Mouse (Mus musculus): Measurements from ENCODE around the gene Pim1.
"Not testable (repeated sequence)": the region's sequence is repeated elsewhere in the genome, so short reads cannot be mapped to it uniquely, and the experiment has no call there.

Pim1 gene

DNA sequence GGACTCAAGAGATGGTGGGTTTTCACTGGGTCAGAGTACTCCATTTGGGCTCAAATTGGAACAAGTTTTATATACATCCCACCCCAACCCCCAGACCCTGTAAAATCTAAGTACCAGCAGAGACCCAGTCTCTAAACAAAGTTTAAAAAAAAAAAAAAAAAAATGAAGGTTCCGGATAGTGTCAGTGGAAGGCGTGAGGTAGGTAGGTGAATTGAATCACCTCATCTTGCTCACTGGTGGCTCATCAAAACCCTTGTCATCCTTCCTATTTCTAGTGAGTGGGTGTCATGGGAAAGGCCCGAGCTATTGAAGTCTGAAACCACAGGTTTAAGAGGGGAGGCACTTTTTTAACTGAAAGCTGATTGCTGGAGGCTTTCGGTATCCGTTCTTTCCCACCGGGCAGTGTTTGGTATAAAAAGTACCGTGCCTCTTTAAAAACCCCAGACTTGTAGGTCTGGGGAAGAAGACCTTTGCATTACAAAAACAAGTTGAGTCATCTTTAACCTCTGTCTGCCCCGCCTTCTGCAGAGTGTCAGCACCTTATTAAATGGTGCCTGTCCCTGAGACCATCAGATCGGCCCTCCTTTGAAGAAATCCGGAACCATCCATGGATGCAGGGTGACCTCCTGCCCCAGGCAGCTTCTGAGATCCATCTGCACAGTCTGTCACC lies 3.6 kb downstream of the Pim1 start:
- no peak for DNase-seq

DNA sequence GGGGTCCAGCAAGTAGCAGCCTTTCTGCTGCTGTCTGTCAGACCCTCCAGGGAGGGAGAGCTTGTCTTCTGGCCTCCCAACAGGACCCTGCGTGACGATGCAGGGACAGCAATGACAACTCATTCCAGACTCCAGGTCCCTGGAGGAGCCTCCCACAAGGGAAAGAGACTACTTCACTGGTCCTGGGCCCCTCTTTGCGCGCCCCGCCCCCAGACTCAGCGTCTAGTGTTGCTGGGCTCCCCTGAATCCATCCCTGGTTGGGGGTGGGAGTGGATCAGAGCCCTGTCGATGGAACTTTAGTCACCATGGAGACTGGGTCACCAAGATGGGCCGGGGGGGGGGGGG lies 4.2 kb downstream of the Pim1 start:
- DNase-seq: no peak

DNA sequence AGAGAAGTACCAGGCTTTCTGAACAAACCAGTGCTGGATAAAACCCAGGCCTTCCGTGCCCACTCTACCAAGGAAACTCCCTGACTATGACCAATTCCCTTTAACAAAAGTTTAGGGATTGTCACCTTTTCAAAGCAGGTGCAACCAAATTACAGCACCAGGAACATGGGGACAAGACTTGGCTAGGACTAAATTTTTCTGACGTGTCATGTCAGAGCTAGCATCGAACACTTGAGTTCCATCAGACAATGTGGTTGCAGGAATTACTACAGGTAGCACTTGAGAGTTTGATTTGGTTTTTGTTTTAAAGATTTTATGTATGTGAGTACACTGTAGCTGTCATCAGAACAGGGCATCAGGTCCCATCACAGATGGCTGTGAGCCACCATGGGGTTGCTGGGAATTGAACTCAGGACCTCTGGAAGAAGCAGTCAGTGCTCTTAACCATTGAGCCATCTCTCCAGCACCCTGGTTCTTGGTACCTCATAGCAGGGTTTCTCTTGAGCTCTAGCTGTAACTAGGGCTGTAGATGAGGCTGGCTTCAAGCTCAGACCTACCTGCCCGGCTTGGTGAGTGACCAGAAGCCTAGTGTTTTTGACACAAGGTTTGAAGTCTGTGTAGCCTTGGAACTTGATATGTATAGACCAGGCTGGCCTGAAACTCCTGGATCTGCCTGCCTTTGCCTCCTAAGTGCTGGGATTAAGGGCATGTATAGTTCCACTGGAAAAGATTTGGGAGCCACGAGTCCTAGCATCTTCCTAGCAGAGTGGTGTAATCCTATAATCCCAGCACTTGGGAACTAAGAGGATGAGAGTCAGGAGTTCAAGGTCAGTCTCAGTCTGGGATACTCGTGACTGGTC lies 5.9 kb downstream of the Pim1 start:
- DNase-seq: no peak

DNA sequence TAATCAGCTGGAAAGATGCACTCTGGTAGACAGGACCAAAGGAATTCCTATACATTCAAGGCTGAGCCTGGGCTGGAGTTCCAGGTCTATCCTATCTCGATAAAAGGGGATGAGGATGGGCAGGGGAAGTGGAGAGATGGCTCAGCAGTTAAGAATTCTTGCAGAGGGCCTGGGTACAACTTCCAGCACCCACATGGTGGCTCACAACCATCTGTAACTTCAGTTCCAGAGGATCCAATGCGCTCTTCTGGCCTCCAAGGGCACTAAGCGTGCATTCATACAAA lies 6.5 kb downstream of the Pim1 start:
- DNase-seq: no peak

DNA sequence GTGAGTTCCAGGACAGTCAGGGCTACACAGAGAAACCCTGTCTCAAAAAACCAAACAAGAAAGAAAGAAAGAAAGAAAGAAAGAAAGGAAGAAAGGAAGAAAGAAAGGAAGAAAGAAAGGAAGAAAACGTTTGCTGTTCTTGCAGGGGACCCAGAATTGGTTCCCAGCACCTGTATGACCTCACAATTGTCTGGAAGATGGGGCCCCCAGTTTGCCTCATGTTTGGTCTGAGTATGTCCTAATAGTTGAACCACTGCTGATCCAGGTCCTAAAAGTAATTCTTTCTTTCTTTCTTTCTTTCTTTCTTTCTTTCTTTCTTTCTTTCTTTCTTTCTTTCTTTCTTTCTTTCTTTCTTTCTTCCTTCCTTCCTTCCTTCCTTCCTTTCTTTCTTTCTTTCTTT lies 6.9 kb downstream of the Pim1 start:
- DNase-seq: not testable (repeated sequence)

DNA sequence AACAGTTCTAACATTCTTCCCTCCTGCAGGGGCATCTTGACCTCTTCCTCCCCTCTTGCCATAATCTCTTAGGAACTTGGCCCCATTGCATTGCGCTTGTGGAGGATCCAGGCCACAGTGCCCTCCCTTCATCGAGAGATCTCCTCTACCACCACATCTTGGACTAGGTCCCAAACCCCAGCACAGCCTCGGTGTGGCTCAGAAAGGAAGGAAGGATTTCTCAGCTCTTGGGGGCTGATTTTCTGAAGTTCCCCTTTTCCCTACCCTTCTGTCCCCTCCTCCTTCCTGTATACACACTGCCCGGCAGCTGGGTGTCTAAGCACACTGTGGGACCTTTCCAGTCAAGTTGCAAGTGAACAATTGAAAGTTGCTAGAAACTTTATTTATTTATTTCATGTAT lies 7.5 kb downstream of the Pim1 start:
- no peak for DNase-seq

DNA sequence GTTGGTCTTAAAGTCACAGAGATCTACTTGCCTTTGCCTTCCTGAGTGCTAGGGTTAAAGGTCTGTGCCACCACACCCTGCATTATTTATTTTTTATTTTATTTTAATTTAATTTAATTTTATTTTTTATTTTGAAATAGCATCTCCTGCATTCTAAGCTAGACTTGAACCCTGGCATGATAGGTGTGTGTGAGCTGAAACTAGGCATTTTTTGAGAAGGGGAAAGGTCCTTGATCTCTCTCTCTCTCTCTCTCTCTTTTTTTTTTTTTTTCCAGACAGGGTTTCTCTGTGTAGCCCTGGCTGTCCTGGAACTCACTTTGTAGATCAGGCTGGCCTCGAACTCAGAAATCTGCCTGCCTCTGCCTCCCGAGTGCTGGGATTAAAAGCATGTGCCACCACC lies 8.4 kb downstream of the Pim1 start:
- not testable (repeated sequence) for DNase-seq

DNA sequence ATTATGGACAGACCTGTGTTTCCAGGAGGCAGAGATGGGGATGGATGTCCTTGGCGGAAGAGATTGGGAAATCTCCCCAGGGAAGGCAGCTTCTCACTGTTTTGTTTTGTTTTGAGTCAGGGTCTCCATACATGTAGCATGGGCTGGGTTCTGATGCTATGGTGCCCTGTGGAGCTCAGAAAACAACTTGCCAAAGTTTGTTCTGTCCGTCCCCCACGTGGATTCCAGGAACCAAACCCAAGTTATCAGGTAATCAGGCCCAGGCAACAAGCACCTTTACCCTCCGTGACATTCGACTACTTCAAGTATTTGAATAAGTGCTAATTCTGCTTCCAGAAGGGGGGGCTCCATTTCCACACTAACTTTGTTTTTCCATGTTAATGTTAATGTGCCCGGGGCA lies 9.0 kb downstream of the Pim1 start:
- DNase-seq: no peak

GRCm38 (mm10) chr17:29500243-29500740 lies 9.7 kb downstream of the Pim1 start:
- no peak for DNase-seq

- DNase-seq: no peak
Measured at GRCm38 (mm10) chr17:29500802-29501469, 10.4 kb downstream of the Pim1 start.

GRCm38 (mm10) chr17:29502005-29502668 lies 11.6 kb downstream of the Pim1 start:
- DNase-seq: no peak

GRCm38 (mm10) chr17:29502669-29503665 lies 12.4 kb downstream of the Pim1 start:
- DNase-seq: no peak

GRCm38 (mm10) chr17:29503700-29504099 lies 13.1 kb downstream of the Pim1 start:
- no peak for DNase-seq

DNA sequence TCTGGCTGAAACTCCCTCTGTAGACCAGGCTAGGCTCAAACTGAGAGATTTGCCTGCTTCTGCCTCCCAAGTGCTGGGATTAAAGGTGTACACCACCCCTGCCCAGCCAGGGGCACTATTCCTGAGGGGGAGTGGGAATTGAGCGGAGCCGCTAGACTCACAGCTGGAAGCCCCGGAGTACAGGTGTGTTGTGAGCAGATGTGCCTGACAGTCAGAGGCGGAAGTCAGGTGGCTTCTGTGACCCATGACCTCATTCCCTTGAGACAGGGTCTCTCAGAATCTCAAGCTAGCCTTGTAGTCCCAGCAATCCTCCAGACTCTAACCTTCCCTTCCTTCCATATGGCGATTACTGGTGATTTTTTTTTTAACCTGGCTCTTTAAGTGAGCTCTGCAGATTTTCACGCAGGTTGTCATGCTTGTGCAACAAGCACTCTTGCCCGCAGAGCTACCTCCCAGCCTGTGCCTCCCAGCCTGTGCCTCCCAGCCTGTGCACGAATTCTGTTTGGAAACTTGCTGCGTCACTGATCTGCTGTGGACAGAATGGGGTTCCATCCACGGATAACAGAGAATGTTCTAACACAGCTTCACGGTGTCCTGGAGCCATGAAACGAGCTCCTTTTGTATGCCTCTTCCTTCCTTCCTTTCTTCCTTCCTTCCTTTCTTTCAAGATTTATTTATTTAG lies 18.5 kb downstream of the Pim1 start:
- no peak for DNase-seq

GRCm38 (mm10) chr17:29510691-29511090 lies 20.1 kb downstream of the Pim1 start:
- DNase-seq: no peak

- peak; percentile 20 to 23 for DNase-seq
Measured at GRCm38 (mm10) chr17:29513044-29513730, 22.6 kb downstream of the Pim1 start.

- peak; percentile 79 to 90 for DNase-seq
Measured at GRCm38 (mm10) chr17:29514435-29514834, 23.9 kb downstream of the Pim1 start.

- DNase-seq: not testable (repeated sequence)
Measured at GRCm38 (mm10) chr17:29518665-29519064, 28.1 kb downstream of the Pim1 start.

DNA sequence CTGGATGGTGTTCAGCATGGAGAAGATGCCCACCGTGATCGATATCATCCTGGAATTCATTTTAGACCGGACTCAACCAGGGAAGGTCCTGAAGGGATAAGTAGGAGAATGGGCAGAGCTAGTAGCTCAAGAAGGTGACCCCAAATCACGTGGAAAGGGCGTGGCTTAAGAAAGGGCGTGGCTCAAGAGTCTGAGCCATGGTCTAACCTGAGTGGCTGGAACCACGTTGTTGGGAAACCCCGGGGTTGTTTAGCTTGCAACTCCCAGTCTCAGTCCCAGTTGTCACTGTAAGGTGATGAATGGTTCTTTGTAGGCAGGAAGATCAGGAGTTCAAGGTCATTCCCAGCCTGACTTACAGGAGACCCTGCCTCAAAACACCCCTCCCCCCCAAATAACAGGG lies 29.2 kb downstream of the Pim1 start:
- no peak for DNase-seq

GRCm38 (mm10) chr17:29525613-29526012 lies 35.1 kb downstream of the Pim1 start:
- no peak for DNase-seq
